Mouse (Mus musculus): ENCODE measurements around the gene Rundc3b.

Gene Rundc3b

GRCm38 (mm10) chr5:8622596-8623231, at the start of gene Rundc3b:
Gene Rundc3b, minus strand, starts transcription at chr5:8622952.
- peak; percentile 1 for DNase-seq (ENCODE audit: extremely low read depth, insufficient read length, low spot score)

DNA sequence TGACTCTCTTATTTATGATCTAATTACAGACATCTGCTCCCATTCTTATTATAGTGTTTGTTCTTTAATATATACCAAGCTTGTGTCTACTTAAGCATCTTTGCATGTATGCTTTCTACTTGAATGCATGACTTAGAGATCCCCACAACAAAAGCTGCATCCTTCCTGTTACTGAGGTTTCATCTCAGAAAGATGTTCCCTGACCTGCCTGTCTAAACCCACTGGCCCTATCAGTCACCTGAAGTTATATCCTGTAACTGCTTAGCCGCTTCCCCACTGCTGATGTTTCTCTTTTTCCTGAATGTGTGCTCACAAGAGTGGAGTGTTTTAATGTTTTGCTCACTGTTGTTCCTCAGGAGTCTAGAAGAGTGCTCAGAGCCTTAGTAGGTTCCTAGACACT, 46.9 kb upstream of the Rundc3b start:
- DNase-seq (ENCODE audit: extremely low read depth, insufficient read length, low spot score): no peak

GRCm38 (mm10) chr5:8667758-8668474, 45.2 kb upstream of the Rundc3b start:
- no peak for DNase-seq (ENCODE audit: extremely low read depth, insufficient read length, low spot score)

DNA sequence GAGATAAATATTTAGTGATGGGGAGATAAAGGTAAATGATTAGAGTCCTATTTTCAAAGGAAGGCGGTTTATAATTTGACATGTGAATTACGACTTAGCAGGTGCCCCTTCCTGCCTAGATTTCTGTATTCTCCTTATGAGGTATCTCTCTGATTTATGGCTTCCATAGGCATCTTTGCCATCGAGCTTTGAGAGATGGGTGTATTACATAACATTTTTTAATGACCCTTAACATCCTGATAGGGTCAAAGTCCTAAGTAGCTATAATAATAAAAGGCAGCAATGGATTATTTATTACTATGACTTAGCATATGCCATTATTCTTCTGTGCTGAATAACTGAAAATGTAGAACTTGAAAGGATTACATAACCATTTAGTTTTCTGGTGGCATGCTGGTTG, 41.9 kb upstream of the Rundc3b start:
- DNase-seq (ENCODE audit: extremely low read depth, insufficient read length, low spot score): no peak

DNA sequence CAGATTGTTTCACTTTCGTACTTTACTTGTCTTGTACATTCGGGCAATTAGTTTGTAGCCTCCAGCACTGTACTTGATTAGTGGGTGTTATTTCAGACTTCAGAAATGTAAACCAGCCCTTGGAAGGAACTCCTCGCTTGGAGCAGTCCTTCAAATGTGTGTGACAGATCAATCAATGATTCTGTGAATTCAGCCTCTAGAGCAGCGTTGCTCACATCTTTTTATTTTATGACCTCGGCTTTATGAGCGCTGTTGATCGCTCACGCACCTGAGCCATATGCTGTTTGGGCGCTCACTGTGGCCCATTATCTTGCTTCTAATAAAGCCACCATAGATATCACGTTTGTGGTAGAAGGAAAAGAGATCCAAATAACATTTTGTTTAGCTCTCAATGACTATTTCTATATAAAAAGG, 38.0 kb upstream of the Rundc3b start:
- no peak for DNase-seq (ENCODE audit: extremely low read depth, insufficient read length, low spot score)

DNA sequence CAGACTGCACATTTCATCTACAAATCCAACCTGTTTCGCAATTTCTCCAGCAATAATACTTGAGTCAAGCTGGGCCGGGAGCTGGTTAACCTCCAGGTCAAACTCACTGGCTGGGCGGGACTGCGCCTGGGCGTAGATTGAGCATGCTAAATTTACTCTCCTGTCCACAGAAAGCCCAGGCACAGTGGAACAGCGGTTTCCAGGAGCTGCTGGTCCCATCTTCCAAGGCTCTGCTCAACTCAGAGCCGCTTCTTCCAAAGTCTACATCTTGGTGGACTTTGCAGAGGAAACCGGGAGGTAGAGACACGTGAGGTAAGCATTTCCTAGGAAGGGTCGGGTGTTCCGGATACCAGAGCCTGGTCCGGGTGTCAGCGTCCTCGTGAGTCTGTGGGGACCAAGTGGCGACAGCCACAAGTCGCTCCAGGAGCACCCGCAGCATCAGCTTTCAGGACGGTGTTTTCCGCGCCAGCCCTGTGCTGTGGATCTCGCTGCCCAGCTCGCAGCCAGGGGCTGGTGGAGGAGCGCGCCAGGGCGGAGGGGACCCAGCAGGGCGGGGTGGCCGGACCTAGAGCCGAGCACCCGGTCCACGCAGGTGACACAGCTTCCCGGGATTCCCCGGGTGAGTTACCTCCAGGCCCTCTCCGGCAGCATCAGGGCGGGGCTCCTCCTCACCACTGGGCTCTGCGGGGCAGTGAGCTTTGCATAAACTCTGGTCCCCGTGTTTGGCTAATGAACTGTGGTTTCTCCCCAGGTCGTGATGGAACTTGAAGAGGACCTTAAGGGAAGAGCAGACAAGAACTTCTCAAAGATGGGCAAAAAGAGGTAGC, 37.4 kb upstream of the Rundc3b start, which contains the start of gene Abcb1a:
TSS of gene Abcb1a (plus strand) at position 167 of the 827 bp plus-strand sequence.
- peak; percentile 30 for DNase-seq (ENCODE audit: extremely low read depth, insufficient read length, low spot score)

DNA sequence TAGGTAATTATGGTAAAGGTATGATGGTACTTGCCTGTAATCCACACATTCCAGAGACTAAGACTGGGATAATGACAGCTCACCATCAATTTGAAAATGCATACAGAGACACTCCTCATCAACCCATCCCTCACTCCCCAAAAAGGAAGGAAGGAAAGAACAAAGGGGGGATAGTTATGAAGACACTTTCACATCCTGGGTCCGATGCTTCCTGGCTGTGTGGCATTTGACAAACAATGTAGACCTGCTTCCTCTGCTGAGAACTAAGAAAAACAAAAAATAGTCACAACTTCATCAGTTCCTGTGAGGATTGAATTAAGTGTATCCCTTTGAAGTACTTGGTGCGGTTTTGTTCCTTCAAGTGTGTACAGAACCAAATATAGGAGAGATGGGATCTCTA, 29.3 kb upstream of the Rundc3b start:
- no peak for DNase-seq (ENCODE audit: extremely low read depth, insufficient read length, low spot score)

DNA sequence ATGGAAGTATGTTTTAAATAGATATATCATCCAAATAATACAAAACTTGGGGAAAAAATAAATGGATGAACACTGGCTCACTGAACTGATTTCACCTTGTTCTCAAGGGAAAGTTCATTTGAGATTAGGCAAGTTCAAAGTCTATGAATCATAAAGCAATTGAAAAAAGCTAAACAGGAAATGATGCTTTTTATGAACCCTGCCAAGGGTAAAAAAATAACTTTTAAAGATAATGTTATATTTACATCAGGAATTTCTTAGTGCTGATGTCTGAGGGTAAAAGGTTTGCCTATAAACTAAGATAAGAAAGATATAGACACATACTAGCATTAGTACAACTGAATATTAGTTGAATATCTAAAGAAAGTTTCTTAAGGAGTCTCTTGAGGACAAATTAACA, 26.0 kb upstream of the Rundc3b start:
- DNase-seq (ENCODE audit: extremely low read depth, insufficient read length, low spot score): no peak

GRCm38 (mm10) chr5:8648300-8648699, 25.5 kb upstream of the Rundc3b start:
- no peak for DNase-seq (ENCODE audit: extremely low read depth, insufficient read length, low spot score)

DNA sequence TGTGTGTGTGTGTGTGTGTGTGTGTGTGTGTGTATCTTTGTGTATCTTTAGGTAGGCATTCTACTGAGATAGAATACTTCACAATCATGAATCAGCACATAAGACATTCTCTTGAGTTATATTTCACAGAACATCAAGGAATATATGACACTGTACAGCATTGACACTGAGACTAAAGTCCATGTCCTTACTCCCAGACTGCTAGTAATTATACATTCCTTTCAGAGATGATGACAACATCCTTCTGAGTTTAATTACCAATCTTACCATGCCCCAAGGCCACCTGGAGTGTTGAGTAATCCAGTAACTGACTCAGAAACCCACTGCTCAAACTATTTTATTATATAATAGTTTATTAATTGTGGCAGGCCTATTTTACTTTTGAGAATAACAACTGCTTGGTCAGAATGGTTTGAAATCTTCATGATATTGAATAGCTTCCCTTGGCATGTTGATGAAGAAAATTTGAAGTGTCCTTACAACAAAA, 11.8 kb upstream of the Rundc3b start:
- DNase-seq (ENCODE audit: extremely low read depth, insufficient read length, low spot score): no peak

- no peak for DNase-seq (ENCODE audit: extremely low read depth, insufficient read length, low spot score)
Measured at GRCm38 (mm10) chr5:8632901-8633300, 10.1 kb upstream of the Rundc3b start.

GRCm38 (mm10) chr5:8622071-8622595, 619 bp downstream of the Rundc3b start:
- DNase-seq (ENCODE audit: extremely low read depth, insufficient read length, low spot score): no peak

- no peak for DNase-seq (ENCODE audit: extremely low read depth, insufficient read length, low spot score)
Measured at GRCm38 (mm10) chr5:8571118-8571517, 51.6 kb downstream of the Rundc3b start.

DNA sequence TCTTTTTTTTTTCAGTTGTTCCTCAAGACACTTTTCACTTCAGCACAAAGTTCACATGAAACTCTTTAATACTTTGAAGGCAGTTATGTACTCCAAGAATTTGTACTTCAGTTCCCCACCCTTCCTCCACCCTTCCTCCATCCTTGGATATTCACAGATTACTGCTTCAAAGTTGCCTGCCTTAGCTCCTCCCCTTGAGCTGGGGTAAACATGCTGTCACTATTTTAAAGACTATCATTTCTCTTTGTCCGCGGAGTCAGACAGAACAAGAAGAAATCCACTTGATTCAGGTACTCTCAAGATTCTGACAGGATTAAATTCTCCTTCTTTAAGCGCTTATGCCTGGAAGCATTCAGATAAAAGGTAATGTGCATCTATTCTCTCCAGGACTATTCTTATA, 55.9 kb downstream of the Rundc3b start:
- DNase-seq (ENCODE audit: extremely low read depth, insufficient read length, low spot score): no peak

DNA sequence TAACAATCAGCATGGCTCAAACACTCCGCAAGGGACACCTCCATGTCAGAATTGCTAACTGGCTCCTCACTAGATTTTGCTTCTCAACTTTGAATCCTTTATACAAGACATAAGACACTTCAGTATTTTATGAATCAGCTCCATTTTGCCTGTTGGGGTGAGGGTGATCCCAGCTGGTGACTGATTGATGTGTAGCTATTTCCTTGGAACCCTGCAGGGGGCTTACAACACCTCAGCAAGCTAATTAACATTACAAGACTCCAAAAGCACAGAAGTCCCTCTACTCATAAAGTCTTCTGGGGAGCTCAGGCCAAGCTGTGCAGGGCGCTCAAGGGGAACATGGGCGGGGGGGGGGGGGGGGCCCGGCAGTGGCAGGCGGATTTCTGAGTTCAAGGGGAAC, 78.2 kb downstream of the Rundc3b start:
- no peak for DNase-seq (ENCODE audit: extremely low read depth, insufficient read length, low spot score)

GRCm38 (mm10) chr5:8542631-8543207, 80.0 kb downstream of the Rundc3b start:
- DNase-seq (ENCODE audit: extremely low read depth, insufficient read length, low spot score): no peak

- no peak for DNase-seq (ENCODE audit: extremely low read depth, insufficient read length, low spot score)
Measured at GRCm38 (mm10) chr5:8541120-8542117, 81.3 kb downstream of the Rundc3b start.

DNA sequence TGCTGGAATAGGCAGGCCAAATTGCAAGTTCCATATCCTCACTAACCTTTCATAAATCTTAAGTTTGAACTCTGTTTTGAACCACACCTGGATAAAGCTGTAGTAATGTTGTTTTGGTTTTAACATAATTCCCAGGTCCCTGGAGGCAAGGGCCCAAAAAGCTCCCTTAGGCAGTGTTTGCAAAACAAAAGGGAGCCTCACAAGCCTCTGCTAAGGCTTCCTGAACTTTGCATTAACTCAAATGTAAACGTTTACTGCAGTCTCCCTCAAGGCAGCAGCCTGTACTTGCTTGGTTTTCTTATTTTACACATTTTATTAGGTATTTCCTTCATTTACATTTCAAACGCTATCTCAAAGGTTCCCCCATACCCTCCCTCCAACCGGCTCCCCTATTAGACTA, 103.7 kb downstream of the Rundc3b start:
- DNase-seq (ENCODE audit: extremely low read depth, insufficient read length, low spot score): no peak

DNA sequence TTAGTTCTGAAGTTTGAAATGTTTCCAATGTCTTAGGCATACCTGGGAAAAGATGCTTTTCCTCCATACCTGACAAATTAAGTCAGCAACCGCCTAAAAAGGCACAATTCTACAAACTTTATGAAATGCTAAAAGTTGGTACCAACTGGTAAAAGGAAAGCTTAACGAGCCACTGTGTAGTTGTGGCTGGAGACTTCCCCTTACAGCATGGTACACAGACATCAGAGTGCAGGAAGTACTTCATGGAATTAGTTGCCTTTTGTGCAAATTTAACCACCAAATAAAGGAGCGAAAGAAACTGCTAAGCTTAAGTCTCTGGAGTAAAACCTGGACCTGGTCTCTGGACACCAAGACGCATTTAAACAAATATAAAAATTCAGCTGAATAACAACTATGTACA, 131.0 kb downstream of the Rundc3b start:
- no peak for DNase-seq (ENCODE audit: extremely low read depth, insufficient read length, low spot score)
